Mouse (Mus musculus) neural tube, embryonic 11.5 days (tissue): ENCODE data around the gene Cdk8. TPM values are rescaled to one million over a fixed set of nuclear protein-coding genes. Genes with fewer than 3 reads are reported as not detected.

ENCODE experiments used
- ATAC-seq: fragments of 200-750 bp; cut with Nextera tagmentation; 2 replicates; pipeline ENCODE4 v1.8.0; 2017; ENCODE audit warnings: moderate number of reproducible peaks, mild to moderate bottlenecking, moderate TSS enrichment, moderate library complexity; ENCODE audit not compliant: insufficient read depth, low FRiP score, low TSS enrichment
- DNase-seq: peaks from one replicate; pipeline ENCODE4 v3.0.0-alpha.2; 2015; ENCODE audit warnings: low spot score
- H3K27ac ChIP-seq: fragments of 300-500 bp; sonication (generic); 2 replicates; pipeline ENCODE4 v1.5.1; 2014; ENCODE audit warnings: low read depth, mild to moderate bottlenecking, low read length
- H3K27me3 ChIP-seq: fragments of 300-500 bp; sonication (generic); 2 replicates; pipeline ENCODE4 v1.6.1; 2014; ENCODE audit warnings: mild to moderate bottlenecking, low read length, mixed read lengths; ENCODE audit not compliant: control insufficient read depth, insufficient read depth
- H3K36me3 ChIP-seq: fragments of 300-500 bp; sonication (generic); 2 replicates; pipeline ENCODE4 v1.6.1; 2014; ENCODE audit warnings: mild to moderate bottlenecking, low read length, moderate library complexity, mixed read lengths; ENCODE audit not compliant: control insufficient read depth, insufficient read depth
- H3K4me1 ChIP-seq: fragments of 300-500 bp; sonication (generic); 2 replicates; pipeline ENCODE4 v1.6.1; 2014; ENCODE audit warnings: low read length, mixed read lengths; ENCODE audit not compliant: control insufficient read depth, insufficient read depth
- H3K4me2 ChIP-seq: fragments of 300-500 bp; sonication (generic); 2 replicates; pipeline ENCODE4 v1.6.1; 2014; ENCODE audit warnings: low read depth, mild to moderate bottlenecking, moderate library complexity
- H3K4me3 ChIP-seq: fragments of 300-500 bp; sonication (generic); 2 replicates; pipeline ENCODE4 v1.5.1; 2014; ENCODE audit warnings: low read depth, low read length
- H3K9ac ChIP-seq: fragments of 300-500 bp; sonication (generic); 2 replicates; pipeline ENCODE4 v1.6.1; 2014; ENCODE audit warnings: mild to moderate bottlenecking, low read length
- H3K9me3 ChIP-seq: fragments of 300-500 bp; sonication (generic); 2 replicates; pipeline ENCODE4 v1.6.1; 2016; ENCODE audit warnings: low read length; ENCODE audit not compliant: control insufficient read depth
- WGBS: fragments of 180-500 bp; shearing (Covaris S2); extraction: QIAGEN DNeasy Blood & Tissue Kit; methylation state at CpG from one replicate; pipeline ENCODE4 v1.1.7; 2014; 5-methylcytosine and 5-hydroxymethylcytosine counted together
- polyA plus RNA-seq: library from polyadenylated mRNA; unstranded; fragments of >200 nt; fragmentation: Nextera tagmentation; extraction: Ambion mirVana; gene quantifications from 2 replicates; pipeline ENCODE4 v1.2.1, GENCODE M21; 2014

Cdk8 gene
- polyA plus RNA-seq, 1 experiment from 2014 or later = 36.0 TPM

- no peaks in the 10 kb centered on the region for H3K4me1 ChIP-seq
- H3K4me3 ChIP-seq = no peak overlapping the region
- ATAC-seq = no peak
- H3K27ac ChIP-seq = no peak overlapping the region
- peaks cover 5% of the 10 kb centered on the region for H3K36me3 ChIP-seq
- no peak for DNase-seq
- no peak overlapping the region for H3K4me2 ChIP-seq
- H3K9ac ChIP-seq = no peak overlapping the region
- no peaks in the 10 kb centered on the region for H3K27me3 ChIP-seq
- H3K9me3 ChIP-seq = no peaks in the 10 kb centered on the region
These were observed 32.0 kb upstream of the Cdk8 start for GRCm38 (mm10) chr5:146199073-146199472.

DNA sequence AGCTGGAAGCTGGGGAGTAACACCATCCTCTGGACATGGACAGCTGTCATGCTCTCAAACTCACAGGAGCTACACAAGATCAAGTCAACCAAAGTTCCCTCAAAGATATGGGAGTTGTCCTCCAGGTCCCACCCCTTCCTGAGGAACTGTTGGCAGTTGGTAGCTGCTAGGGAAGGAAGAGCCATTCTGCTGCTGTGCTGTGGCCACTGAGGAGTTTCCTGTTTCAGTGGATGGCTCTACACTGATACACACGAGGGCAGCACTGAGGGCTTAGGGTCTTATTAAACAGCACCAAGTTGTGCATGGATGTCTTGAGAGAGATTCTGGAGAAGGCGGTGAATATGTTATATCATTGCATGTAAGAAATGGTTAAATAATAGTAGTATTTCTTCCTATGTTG lies 31.5 kb upstream of the Cdk8 start:
- Histone ChIP-seq H3K9me3 (no peaks in the 10 kb centered on the region), H3K4me3 (no peak overlapping the region), H3K27me3 (no peaks in the 10 kb centered on the region), H3K36me3 (peaks cover 8% of the 10 kb centered on the region), H3K9ac (no peak overlapping the region), H3K27ac (no peak overlapping the region), H3K4me1 (no peaks in the 10 kb centered on the region), H3K4me2 (no peak overlapping the region)
- 77% methylated on average over 2 of the region's 2 CpGs for WGBS
- ATAC-seq (no peak), DNase-seq (no peak)

GRCm38 (mm10) chr5:146200580-146200979 lies 30.4 kb upstream of the Cdk8 start:
- no peak for ATAC-seq
- WGBS = 98% methylated on average over 6 of the region's 6 CpGs
- DNase-seq = no peak

GRCm38 (mm10) chr5:146203921-146204320 lies 27.1 kb upstream of the Cdk8 start:
- ATAC-seq (no peak), DNase-seq (no peak)
- whole genome bisulfite sequencing = 88% methylated on average over 2 of the region's 2 CpGs
- Histone ChIP-seq H3K4me2 (no peak overlapping the region), H3K27me3 (no peaks in the 10 kb centered on the region), H3K4me3 (no peak overlapping the region), H3K36me3 (peaks cover 17% of the 10 kb centered on the region), H3K27ac (no peak overlapping the region), H3K4me1 (no peaks in the 10 kb centered on the region), H3K9ac (no peak overlapping the region), H3K9me3 (no peaks in the 10 kb centered on the region)

More at GRCm38 (mm10) chr5:146200580-146200979, 30.4 kb upstream of the Cdk8 start:
- Histone ChIP-seq H3K4me3 (no peak overlapping the region), H3K4me2 (no peak overlapping the region), H3K36me3 (peaks cover 12% of the 10 kb centered on the region), H3K9ac (no peak overlapping the region), H3K27ac (no peak overlapping the region), H3K9me3 (no peaks in the 10 kb centered on the region), H3K4me1 (no peaks in the 10 kb centered on the region), H3K27me3 (no peaks in the 10 kb centered on the region)

DNA sequence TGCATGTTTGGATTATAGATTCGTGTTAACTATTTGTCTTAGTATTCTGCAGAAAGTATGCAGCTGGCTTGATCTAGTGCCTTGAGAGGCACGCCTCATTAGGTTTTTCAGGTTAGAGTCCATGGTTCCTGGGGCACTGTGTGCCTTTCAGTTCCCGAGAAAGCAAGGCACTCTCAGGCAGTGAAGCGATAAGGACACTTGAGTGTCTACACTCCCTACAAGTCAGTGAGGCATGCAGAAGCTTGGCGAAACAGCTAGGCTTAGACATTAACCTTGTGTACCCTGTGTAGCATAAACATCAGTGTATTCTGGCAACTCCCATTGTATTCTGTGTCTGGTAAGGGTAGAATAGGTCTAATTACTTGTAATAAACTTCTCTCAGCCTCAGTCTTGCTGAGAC lies 25.5 kb upstream of the Cdk8 start:
- Histone ChIP-seq H3K36me3 (peaks cover 19% of the 10 kb centered on the region), H3K4me3 (no peak overlapping the region), H3K27ac (no peak overlapping the region), H3K4me2 (no peak overlapping the region), H3K9me3 (no peaks in the 10 kb centered on the region), H3K27me3 (no peaks in the 10 kb centered on the region), H3K9ac (no peak overlapping the region), H3K4me1 (no peaks in the 10 kb centered on the region)
- ATAC-seq = no peak
- WGBS = 95% methylated on average over 5 of the region's 5 CpGs
- no peak for DNase-seq

DNA sequence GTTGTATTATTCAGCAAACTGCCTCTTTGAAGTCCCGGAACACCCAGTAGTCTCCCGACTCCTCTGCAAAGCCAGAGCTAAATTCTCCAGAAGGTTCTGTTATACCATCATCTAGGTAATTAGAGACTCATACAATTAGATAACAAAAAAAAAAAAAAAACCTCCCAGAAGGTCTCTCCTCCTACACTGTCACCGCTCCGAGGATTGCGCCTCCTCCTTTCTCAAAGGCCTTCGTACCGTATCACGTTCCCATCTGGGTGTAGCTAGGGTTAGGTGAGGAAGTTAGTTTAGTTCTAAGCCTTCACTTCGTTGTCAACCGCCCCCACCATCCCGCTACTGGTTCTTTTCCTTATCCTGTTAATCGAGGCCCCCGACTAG lies 10.5 kb upstream of the Cdk8 start:
- WGBS = 11% methylated on average over 13 of the region's 13 CpGs
- no peak; the same call in 1 of the 2 replicates for ATAC-seq
- H3K27ac ChIP-seq = no peak overlapping the region

GRCm38 (mm10) chr5:146220879-146221714 lies 9.9 kb upstream of the Cdk8 start, which contains the start of gene Rnf6:
TSS of gene Rnf6 (minus strand) at chr5:146221555.
- Histone ChIP-seq H3K36me3 (no peaks in the 10 kb centered on the region), H3K27ac (peak within 1 kb of the TSS; percentile 89), H3K4me2 (peak within 1 kb of the TSS; percentile 67), H3K9me3 (no peaks in the 10 kb centered on the region), H3K9ac (peak within 1 kb of the TSS; percentile 78), H3K4me1 (no peaks in the 10 kb centered on the region; the same call in 1 of the 2 replicates), H3K27me3 (no peaks in the 10 kb centered on the region), H3K4me3 (peak within 1 kb of the TSS; percentile 53)
- DNase-seq (peak; percentile 93), ATAC-seq (peak; percentile 100)
- WGBS = under 1% methylated on average over 66 of the region's 67 CpGs

More for the DNA sequence above, 10.5 kb upstream of the Cdk8 start:
- H3K4me2 ChIP-seq = peak overlapping the region; percentile 67
- H3K4me1 ChIP-seq = no peaks in the 10 kb centered on the region; the same call in 1 of the 2 replicates
- no peak for DNase-seq
- H3K4me3 ChIP-seq = peak overlapping the region; percentile 53
- no peaks in the 10 kb centered on the region for H3K27me3 ChIP-seq
- no peaks in the 10 kb centered on the region; the same call in 1 of the 2 replicates for H3K36me3 ChIP-seq
- no peaks in the 10 kb centered on the region for H3K9me3 ChIP-seq
- H3K9ac ChIP-seq = peak overlapping the region; percentile 33; the same call in 1 of the 2 replicates

DNA sequence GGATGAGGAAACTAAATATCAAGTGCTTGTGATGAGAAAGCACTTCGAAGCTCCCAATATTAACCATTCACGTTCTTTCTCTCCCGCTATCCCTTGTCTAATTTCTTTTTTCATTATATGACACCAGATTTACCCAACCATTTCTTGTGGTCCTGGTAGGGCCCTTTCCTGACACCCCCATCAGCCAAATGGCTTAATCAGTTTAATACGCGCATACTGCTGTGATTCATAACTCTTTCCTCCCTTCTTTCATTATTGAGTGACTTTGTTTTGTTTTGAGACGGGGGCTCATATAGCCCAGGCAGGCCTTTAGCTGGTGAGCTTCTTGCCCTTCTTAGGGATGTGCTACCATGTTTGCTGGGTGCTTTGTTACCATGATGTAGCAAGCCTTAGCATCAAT lies 9.3 kb upstream of the Cdk8 start:
- Histone ChIP-seq H3K4me1 (no peaks in the 10 kb centered on the region; the same call in 1 of the 2 replicates), H3K9me3 (no peaks in the 10 kb centered on the region), H3K36me3 (no peaks in the 10 kb centered on the region), H3K27me3 (no peaks in the 10 kb centered on the region), H3K27ac (peak overlapping the region; percentile 89), H3K4me2 (peak overlapping the region; percentile 52), H3K4me3 (peak overlapping the region; percentile 53), H3K9ac (peak overlapping the region; percentile 78)
- DNase-seq = no peak
- 35% methylated on average over 6 of the region's 6 CpGs for WGBS
- ATAC-seq = no peak

DNA sequence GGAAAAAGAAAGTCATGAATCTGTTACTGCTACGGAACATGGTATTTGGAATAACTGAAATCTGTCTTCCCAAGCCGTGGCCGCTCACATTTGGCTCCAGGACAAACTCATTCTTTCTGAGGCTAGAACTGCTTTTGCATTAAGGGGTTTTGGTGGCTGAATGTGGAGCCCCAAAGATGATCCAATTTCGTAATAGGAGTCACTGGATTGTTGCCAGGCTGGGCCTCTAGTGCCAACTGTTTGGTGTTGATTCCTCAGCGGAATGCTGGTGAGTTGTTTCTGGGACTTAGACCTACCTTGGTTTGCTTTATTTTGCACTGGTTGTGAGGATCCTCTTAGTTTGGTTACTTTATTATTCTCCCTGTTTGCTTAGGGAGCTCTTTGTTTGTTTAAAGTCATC lies 7.2 kb upstream of the Cdk8 start:
- Histone ChIP-seq H3K9ac (no peak overlapping the region), H3K4me3 (no peak overlapping the region), H3K27ac (no peak overlapping the region), H3K27me3 (no peaks in the 10 kb centered on the region), H3K36me3 (no peaks in the 10 kb centered on the region), H3K9me3 (no peaks in the 10 kb centered on the region), H3K4me1 (no peaks in the 10 kb centered on the region; the same call in 1 of the 2 replicates), H3K4me2 (no peak overlapping the region)
- no peak for DNase-seq
- WGBS = 79% methylated on average over 5 of the region's 5 CpGs
- ATAC-seq = no peak
